Mouse (Mus musculus): ENCODE data around the gene Atp13a4. TPM values are rescaled to one million over a fixed set of nuclear protein-coding genes. Genes with fewer than 3 reads are reported as not detected.

The Atp13a4 gene
- polyA plus RNA-seq (2015; fragmentation: Nextera tagmentation; extraction: Ambion mirVana): 0.13 and 0.22 TPM in 2 replicates

- DNase-seq (ENCODE audit: low spot score): no peak
Measured at GRCm38 (mm10) chr16:29544829-29545228, at the start of gene Atp13a4. Gene Atp13a4 (minus strand): TSS chr16:29544864.

GRCm38 (mm10) chr16:29592171-29592570 is 47.5 kb upstream of the Atp13a4 start:
- no peak for DNase-seq (ENCODE audit: low spot score)

- no peak for DNase-seq (ENCODE audit: low spot score)
Measured at GRCm38 (mm10) chr16:29579787-29580176, 35.1 kb upstream of the Atp13a4 start.

GRCm38 (mm10) chr16:29579167-29579786 is 34.6 kb upstream of the Atp13a4 start, which contains the start of gene Opa1:
Gene Opa1 (plus strand): TSS chr16:29579334.
- peak; percentile 95 for DNase-seq (ENCODE audit: low spot score)

- peak; percentile 6 for DNase-seq (ENCODE audit: low spot score)
Measured at GRCm38 (mm10) chr16:29575620-29576019, 31.0 kb upstream of the Atp13a4 start.

GRCm38 (mm10) chr16:29574013-29574412 is 29.3 kb upstream of the Atp13a4 start:
- DNase-seq (ENCODE audit: low spot score): no peak

GRCm38 (mm10) chr16:29560869-29561268 is 16.2 kb upstream of the Atp13a4 start:
- peak; percentile 56 for DNase-seq (ENCODE audit: low spot score)

- no peak for DNase-seq (ENCODE audit: low spot score)
Measured at GRCm38 (mm10) chr16:29560454-29560853, 15.8 kb upstream of the Atp13a4 start.

GRCm38 (mm10) chr16:29559667-29560066 is 15.0 kb upstream of the Atp13a4 start:
- no peak for DNase-seq (ENCODE audit: low spot score)

GRCm38 (mm10) chr16:29541261-29541683 is 3.4 kb downstream of the Atp13a4 start:
- no peak for DNase-seq (ENCODE audit: low spot score)

GRCm38 (mm10) chr16:29539906-29540305 is 4.8 kb downstream of the Atp13a4 start:
- DNase-seq (ENCODE audit: low spot score): no peak

GRCm38 (mm10) chr16:29536411-29537204 is 8.1 kb downstream of the Atp13a4 start:
- DNase-seq (ENCODE audit: low spot score): no peak

- DNase-seq (ENCODE audit: low spot score): no peak
Measured at GRCm38 (mm10) chr16:29535866-29536265, 8.8 kb downstream of the Atp13a4 start.

- DNase-seq (ENCODE audit: low spot score): no peak
Measured at GRCm38 (mm10) chr16:29533641-29534040, 11.0 kb downstream of the Atp13a4 start.

- no peak for DNase-seq (ENCODE audit: low spot score)
Measured at GRCm38 (mm10) chr16:29527085-29527484, 17.6 kb downstream of the Atp13a4 start.

- DNase-seq (ENCODE audit: low spot score): no peak
Measured at GRCm38 (mm10) chr16:29526585-29526984, 18.1 kb downstream of the Atp13a4 start.

- no peak for DNase-seq (ENCODE audit: low spot score)
Measured at GRCm38 (mm10) chr16:29512495-29512894, 32.2 kb downstream of the Atp13a4 start.

GRCm38 (mm10) chr16:29510743-29511142 is 33.9 kb downstream of the Atp13a4 start:
- no peak for DNase-seq (ENCODE audit: low spot score)

GRCm38 (mm10) chr16:29509881-29510280 is 34.8 kb downstream of the Atp13a4 start:
- DNase-seq (ENCODE audit: low spot score): no peak

GRCm38 (mm10) chr16:29504671-29505070 is 40.0 kb downstream of the Atp13a4 start:
- DNase-seq (ENCODE audit: low spot score): no peak

- DNase-seq (ENCODE audit: low spot score): no peak
Measured at GRCm38 (mm10) chr16:29504198-29504597, 40.5 kb downstream of the Atp13a4 start.

- no peak for DNase-seq (ENCODE audit: low spot score)
Measured at GRCm38 (mm10) chr16:29491031-29491430, 53.6 kb downstream of the Atp13a4 start.

GRCm38 (mm10) chr16:29481439-29481838 is 63.2 kb downstream of the Atp13a4 start:
- DNase-seq (ENCODE audit: low spot score): no peak

Measured in thymus, postnatal 0 days (tissue).